Mouse (Mus musculus) G1E (cell line): ENCODE data around the gene Pdpn.

Source experiments
- CTCF ChIP-seq: IDR thresholded peaks from 2 replicates; pipeline ENCODE4 v1.5.1; 2012; ENCODE audit warnings: low read depth, low read length, inconsistent platforms, mixed read lengths
- GATA1 ChIP-seq: IDR thresholded peaks from 2 replicates; pipeline ENCODE4 v1.6.1; 2012; ENCODE audit warnings: borderline replicate concordance, low read length, inconsistent platforms, mixed read lengths
- POLR2AphosphoS5 ChIP-seq: IDR thresholded peaks from 2 replicates; pipeline ENCODE4 v1.6.1; 2012; ENCODE audit warnings: low read depth, low read length, inconsistent platforms; ENCODE audit not compliant: insufficient replicate concordance

GRCm38 (mm10) chr4:143298431-143299315 lies 691 bp downstream of the Pdpn start:
- no peak for TF ChIP-seq CTCF
- no peak for TF ChIP-seq POLR2AphosphoS5
- no peak for TF ChIP-seq GATA1
